Mouse (Mus musculus) forebrain, embryonic 15.5 days (tissue): ENCODE results near the gene 4833439L19Rik. TPM values are rescaled to one million over a fixed set of nuclear protein-coding genes. Genes with fewer than 3 reads are reported as not detected.

Experiments used
- ATAC-seq: fragments of 200-750 bp; cut with Nextera tagmentation; replicated peaks from 2 replicates; pipeline ENCODE4 v1.8.0; 2017; ENCODE audit warnings: mild to moderate bottlenecking, moderate TSS enrichment, moderate library complexity
- H3K27ac ChIP-seq: fragments of 300-500 bp; sonication (generic); replicated peaks from 2 replicates; pipeline ENCODE4 v1.5.1; 2015; ENCODE audit warnings: mild to moderate bottlenecking, inconsistent platforms
- H3K27me3 ChIP-seq: fragments of 300-500 bp; sonication (generic); 2 replicates; pipeline ENCODE4 v1.6.1; 2015; ENCODE audit warnings: inconsistent platforms
- H3K36me3 ChIP-seq: fragments of 300-500 bp; sonication (generic); 2 replicates; pipeline ENCODE4 v1.6.1; 2015; ENCODE audit warnings: mild to moderate bottlenecking, inconsistent platforms
- H3K4me1 ChIP-seq: fragments of 300-500 bp; sonication (generic); 2 replicates; pipeline ENCODE4 v1.6.1; 2015; ENCODE audit warnings: inconsistent platforms
- H3K4me2 ChIP-seq: fragments of 300-500 bp; sonication (generic); replicated peaks from 2 replicates; pipeline ENCODE4 v1.6.1; 2015; ENCODE audit warnings: mild to moderate bottlenecking, inconsistent platforms
- H3K4me3 ChIP-seq: fragments of 300-500 bp; sonication (generic); 2 replicates; pipeline ENCODE4 v1.5.1; 2015; ENCODE audit warnings: mild to moderate bottlenecking, inconsistent platforms
- H3K9ac ChIP-seq: fragments of 300-500 bp; sonication (generic); replicated peaks from 2 replicates; pipeline ENCODE4 v1.6.1; 2015; ENCODE audit warnings: mild to moderate bottlenecking, inconsistent platforms
- H3K9me3 ChIP-seq: fragments of 300-500 bp; sonication (generic); 2 replicates; pipeline ENCODE4 v1.6.1; 2016; ENCODE audit warnings: inconsistent platforms
- WGBS: fragments of 180-500 bp; shearing (Covaris S2); methylation state at CpG from one replicate; pipeline ENCODE4 v1.1.7; 2015; ENCODE audit warnings: mixed read lengths; 5-methylcytosine and 5-hydroxymethylcytosine counted together
- microRNA-seq: library from miRNA; unstranded; fragments of <30 nt; microRNA quantifications from one replicate; pipeline ENCODE4, GENCODE M21; 2016
- polyA plus RNA-seq: library from polyadenylated mRNA; unstranded; fragments of >200 nt; fragmentation: Nextera tagmentation; extraction: Ambion mirVana; gene quantifications from 2 replicates; pipeline ENCODE4 v1.2.1, GENCODE M21; 2015

Gene 4833439L19Rik
- polyA plus RNA-seq, 1 experiment from 2014 or later: 293 TPM

GRCm38 (mm10) chr13:54503604-54504521, 61.4 kb downstream of the 4833439L19Rik start, which contains the start of gene Simc1:
TSS of gene Simc1 (plus strand) at chr13:54503779.
- peak; percentile 89 for ATAC-seq
- Histone ChIP-seq H3K27me3 (no peaks in the 10 kb centered on the region), H3K36me3 (no peaks in the 10 kb centered on the region), H3K4me3 (peak within 1 kb of the TSS; percentile 68), H3K27ac (peak within 1 kb of the TSS; percentile 81), H3K4me1 (peaks cover 23% of the 10 kb centered on the region), H3K4me2 (peak within 1 kb of the TSS; percentile 78), H3K9ac (peak within 1 kb of the TSS; percentile 75), H3K9me3 (no peaks in the 10 kb centered on the region)
- WGBS: under 1% methylated on average over 92 of the region's 105 CpGs

- Histone ChIP-seq H3K9ac (peak overlapping the region; percentile 75), H3K4me2 (peak overlapping the region; percentile 78), H3K4me3 (peak overlapping the region; percentile 68), H3K27ac (peak overlapping the region; percentile 81), H3K36me3 (no peaks in the 10 kb centered on the region), H3K27me3 (no peaks in the 10 kb centered on the region), H3K9me3 (no peaks in the 10 kb centered on the region), H3K4me1 (peaks cover 23% of the 10 kb centered on the region)
- peak; percentile 68 for ATAC-seq
- 1% methylated on average over 14 of the region's 14 CpGs for WGBS
Observed at GRCm38 (mm10) chr13:54503278-54503603, 62.0 kb downstream of the 4833439L19Rik start.

DNA sequence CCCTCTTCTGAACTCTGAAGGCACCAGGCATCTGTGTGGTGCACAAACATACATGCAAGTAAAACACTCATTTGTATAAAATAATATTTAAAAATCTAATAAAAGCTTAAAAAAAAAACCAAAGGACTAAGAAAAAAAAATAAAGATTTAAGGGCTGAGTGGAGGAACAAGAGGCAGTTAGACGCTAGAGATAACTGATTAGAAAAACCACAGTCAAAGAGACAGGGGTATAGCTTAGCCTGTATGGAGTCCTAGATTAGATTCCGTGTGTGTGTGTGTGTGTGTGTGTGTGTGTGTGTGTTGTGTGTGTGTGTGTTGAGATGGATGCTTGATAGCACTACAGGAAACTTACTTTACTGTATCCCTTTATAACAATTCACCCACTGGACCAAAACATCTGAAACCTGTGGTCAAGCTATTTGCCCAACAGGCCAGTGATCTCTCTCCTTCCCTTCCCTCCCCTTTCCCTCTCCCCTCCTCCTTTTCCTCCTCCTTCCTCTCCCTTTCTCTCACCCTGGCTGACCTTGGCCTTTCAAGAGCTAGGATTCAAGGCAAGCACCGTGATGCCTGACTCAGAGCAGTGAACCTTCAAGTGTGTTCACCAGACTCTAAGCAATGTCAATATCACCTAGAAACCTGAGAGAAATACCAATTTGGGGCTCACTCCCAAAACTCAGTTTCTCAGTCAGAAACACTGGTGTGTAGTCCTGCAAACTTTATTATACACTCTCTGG, 63.1 kb downstream of the 4833439L19Rik start:
- 67% methylated on average over 3 of the region's 3 CpGs for WGBS
- Histone ChIP-seq H3K27me3 (no peaks in the 10 kb centered on the region), H3K36me3 (no peaks in the 10 kb centered on the region), H3K27ac (no peak overlapping the region), H3K9me3 (no peaks in the 10 kb centered on the region), H3K4me3 (no peak overlapping the region), H3K4me1 (peaks cover 23% of the 10 kb centered on the region), H3K4me2 (no peak overlapping the region), H3K9ac (no peak overlapping the region)
- no peak for ATAC-seq

DNA sequence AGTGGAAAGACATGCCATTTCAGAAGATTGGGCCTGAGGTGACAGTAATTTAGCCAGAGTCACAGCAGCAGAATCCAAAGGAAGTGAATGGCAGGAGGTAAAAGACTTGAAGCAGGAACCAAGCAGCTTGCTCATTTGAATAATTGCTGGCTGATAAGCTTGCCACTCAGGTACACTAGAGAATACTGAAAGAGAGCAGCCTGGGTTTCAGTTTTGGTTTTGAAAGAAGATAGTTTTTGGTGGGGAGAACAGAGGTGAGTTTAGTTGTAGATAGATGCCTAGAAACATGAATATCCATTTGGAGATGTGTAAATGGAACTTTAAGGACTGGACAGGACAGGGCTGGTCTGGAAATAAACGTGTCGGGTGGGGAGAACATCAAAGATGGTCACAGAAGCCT, 63.9 kb downstream of the 4833439L19Rik start:
- no peaks in the 10 kb centered on the region for H3K27me3 ChIP-seq
- WGBS: 94% methylated on average over 2 of the region's 2 CpGs
- H3K4me1 ChIP-seq: peaks cover 21% of the 10 kb centered on the region
- H3K9me3 ChIP-seq: no peaks in the 10 kb centered on the region
- H3K4me2 ChIP-seq: no peak overlapping the region
- H3K4me3 ChIP-seq: no peak overlapping the region
- ATAC-seq: no peak
- no peak overlapping the region for H3K9ac ChIP-seq
- H3K27ac ChIP-seq: no peak overlapping the region
- no peaks in the 10 kb centered on the region for H3K36me3 ChIP-seq

Small RNAs within 50 kb of the gene (microRNA-seq; reads per million reads assigned to microRNA genes)
- not detected for gene Gm24195

Other genes starting within 250 kb of the 4833439L19Rik start
- gene Cplx2, start 194.1 kb downstream of the 4833439L19Rik start, polyA plus RNA-seq: 26.8 and 30.2 TPM in 2 replicates
- gene Thoc3, start 96.6 kb downstream of the 4833439L19Rik start, polyA plus RNA-seq: 93.8 and 99.1 TPM in 2 replicates
- 24.1 and 25.7 TPM in 2 replicates for gene Simc1, start 61.7 kb downstream of the 4833439L19Rik start, polyA plus RNA-seq
- 81.8 and 87.6 TPM in 2 replicates for gene Arl10, start 9.6 kb upstream of the 4833439L19Rik start, polyA plus RNA-seq
- gene Nop16, start 24.7 kb upstream of the 4833439L19Rik start, polyA plus RNA-seq: 57.8 and 61.8 TPM in 2 replicates
- 211 and 216 TPM in 2 replicates for gene Higd2a, start 24.8 kb upstream of the 4833439L19Rik start, polyA plus RNA-seq
- gene Cltb, start 45.9 kb upstream of the 4833439L19Rik start, polyA plus RNA-seq: 119 and 125 TPM in 2 replicates
- 63.9 and 64.9 TPM in 2 replicates for gene Faf2, start 56.3 kb upstream of the 4833439L19Rik start, polyA plus RNA-seq
- 94.0 and 120 TPM in 2 replicates for gene Rnf44, start 128.5 kb upstream of the 4833439L19Rik start, polyA plus RNA-seq
- 0.05 and 0.29 TPM in 2 replicates for gene Cdhr2, start 136.0 kb upstream of the 4833439L19Rik start, polyA plus RNA-seq
- gene Gprin1, start 184.4 kb upstream of the 4833439L19Rik start, polyA plus RNA-seq: 15.6 and 22.5 TPM in 2 replicates
- 23.3 and 25.0 TPM in 2 replicates for gene Sncb, start 201.2 kb upstream of the 4833439L19Rik start, polyA plus RNA-seq
- not detected in 2 replicates for gene Eif4e1b, start 218.6 kb upstream of the 4833439L19Rik start, polyA plus RNA-seq
- gene Tspan17, start 223.9 kb upstream of the 4833439L19Rik start, polyA plus RNA-seq: 20.5 and 22.9 TPM in 2 replicates